Comparison of ENCODE assay signal across 13 mouse cellular contexts in the genomic region with DNA sequence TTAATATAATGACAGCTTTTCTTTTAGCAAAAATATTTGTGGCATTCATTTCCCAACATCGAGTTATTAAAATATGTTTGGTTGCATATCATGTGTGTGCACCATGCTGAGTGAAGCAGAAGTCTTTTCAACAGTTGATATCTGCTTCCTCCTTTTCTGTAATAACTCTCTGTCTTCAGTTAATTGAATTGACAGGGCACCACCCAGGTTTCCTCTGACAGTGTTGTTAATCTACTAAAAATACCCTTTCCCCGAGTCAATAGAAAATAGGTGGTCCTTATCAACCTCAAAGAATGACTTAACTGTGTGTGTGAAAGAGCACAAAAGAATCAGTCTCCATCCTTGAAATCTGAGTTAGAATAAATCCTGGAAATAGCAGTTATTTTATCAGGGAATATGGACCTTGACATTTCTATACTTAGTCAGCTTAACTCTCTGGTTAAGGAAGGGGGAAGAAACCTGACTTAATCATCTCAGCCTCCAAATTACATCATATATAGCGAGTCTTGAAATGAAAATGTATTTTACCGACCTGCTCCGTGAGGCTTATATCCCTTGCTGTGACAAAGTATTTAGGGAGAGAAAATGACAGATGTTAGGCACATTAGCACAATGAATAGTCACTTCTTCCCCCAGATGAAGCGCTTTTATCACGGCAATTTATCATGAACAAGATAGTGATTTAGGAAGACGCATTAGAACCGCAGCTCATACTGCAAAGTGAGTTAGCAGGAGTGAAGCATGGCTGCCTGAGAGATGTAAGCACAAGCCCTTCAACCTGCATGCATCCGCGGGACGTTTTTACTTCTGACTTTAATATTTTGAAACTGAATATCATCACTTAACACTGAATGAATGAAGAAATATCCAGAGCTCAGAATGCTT. TPM values are rescaled to one million over a fixed set of nuclear protein-coding genes. Genes with fewer than 3 reads are reported as not detected.
DNase-seq lines count a peak whose midpoint lies in the region; ATAC-seq lines count a peak whose summit lies in the region.
"Had no signal": no experiment of that assay in that cellular context is flagged by ENCODE, and none has a peak within 500 bp of the region (broad histone marks: within the 10 kb centered on the region; RNA-seq: fewer than 3 reads in every experiment).

No protein-coding gene starts in this region.

- no peaks in the 10 kb centered on the region for H3K9me3 ChIP-seq in midbrain, embryonic 14.5 days (ENCODE audit: control insufficient read depth, low read length)
- no peaks in the 10 kb centered on the region for H3K9me3 ChIP-seq in midbrain, embryonic 13.5 days
- no peaks in the 10 kb centered on the region for H3K9me3 ChIP-seq in neural tube, embryonic 13.5 days
- H3K9me3 ChIP-seq: embryonic facial prominence, embryonic 13.5 days had no signal

- WGBS in midbrain, embryonic 14.5 days, result 62% methylated on average over 12 of the region's 12 CpGs
- WGBS in midbrain, embryonic 13.5 days, result 65% methylated on average over 12 of the region's 12 CpGs
- WGBS in neural tube, embryonic 13.5 days, result 48% methylated on average over 12 of the region's 12 CpGs

- no peak overlapping the region for H3K27ac ChIP-seq in midbrain, embryonic 14.5 days (replicated peaks; ENCODE audit: low read depth, low read length)
- no peak overlapping the region for H3K27ac ChIP-seq in midbrain, embryonic 13.5 days
- no peak overlapping the region for H3K27ac ChIP-seq in neural tube, embryonic 13.5 days (replicated peaks)
- H3K27ac ChIP-seq: embryonic facial prominence, embryonic 13.5 days had no signal

- no peak for ATAC-seq in midbrain, embryonic 14.5 days (ENCODE audit: low FRiP score, low TSS enrichment)
- no peak for ATAC-seq in midbrain, embryonic 13.5 days
- ATAC-seq in hematopoietic stem cell, adult 5-6 weeks (replicated peaks in 1 of 2; ENCODE audit: insufficient read depth in 1 of 2, low FRiP score in 2 of 2, low TSS enrichment in 1 of 2, low read depth in 1 of 2, poor library complexity in 2 of 2, severe bottlenecking in 2 of 2), result peak; percentile 88 to 94
- peak; percentile 32; the same call in 1 of the 2 replicates for ATAC-seq in neural tube, embryonic 13.5 days (ENCODE audit: low read depth)
- ATAC-seq in erythroid progenitor cell, adult 5-6 weeks (replicated peaks; ENCODE audit: low FRiP score, poor library complexity, severe bottlenecking), result no peak
- ATAC-seq: lung, postnatal 0 days had no signal

- no peak overlapping the region for H3K9ac ChIP-seq in midbrain, embryonic 14.5 days (replicated peaks; ENCODE audit: low read length)
- no peak overlapping the region for H3K9ac ChIP-seq in midbrain, embryonic 13.5 days (replicated peaks)
- H3K9ac ChIP-seq in neural tube, embryonic 13.5 days, result no peak overlapping the region
- H3K9ac ChIP-seq: embryonic facial prominence, embryonic 13.5 days had no signal

- no peaks in the 10 kb centered on the region for H3K36me3 ChIP-seq in midbrain, embryonic 14.5 days (ENCODE audit: control insufficient read depth, insufficient read depth, low read length)
- no peaks in the 10 kb centered on the region for H3K36me3 ChIP-seq in midbrain, embryonic 13.5 days
- no peaks in the 10 kb centered on the region for H3K36me3 ChIP-seq in neural tube, embryonic 13.5 days
- H3K36me3 ChIP-seq: embryonic facial prominence, embryonic 13.5 days had no signal

- no peak overlapping the region for H3K4me3 ChIP-seq in midbrain, embryonic 14.5 days (replicated peaks; ENCODE audit: low read depth, low read length)
- H3K4me3 ChIP-seq in midbrain, embryonic 13.5 days (replicated peaks), result no peak overlapping the region
- H3K4me3 ChIP-seq in neural tube, embryonic 13.5 days, result no peak overlapping the region
- H3K4me3 ChIP-seq: embryonic facial prominence, embryonic 13.5 days had no signal

- H3K4me2 ChIP-seq in midbrain, embryonic 14.5 days (ENCODE audit: low read length), result no peak overlapping the region
- H3K4me2 ChIP-seq in midbrain, embryonic 13.5 days (replicated peaks), result no peak overlapping the region
- peak overlapping the region; percentile 34 for H3K4me2 ChIP-seq in neural tube, embryonic 13.5 days
- H3K4me2 ChIP-seq: embryonic facial prominence, embryonic 13.5 days had no signal

- no peaks in the 10 kb centered on the region for H3K27me3 ChIP-seq in midbrain, embryonic 14.5 days (ENCODE audit: control insufficient read depth, insufficient read depth, low read length)
- H3K27me3 ChIP-seq in midbrain, embryonic 13.5 days, result no peaks in the 10 kb centered on the region
- H3K27me3 ChIP-seq in neural tube, embryonic 13.5 days, result no peaks in the 10 kb centered on the region
- H3K27me3 ChIP-seq: embryonic facial prominence, embryonic 13.5 days had no signal

- no peaks in the 10 kb centered on the region for H3K4me1 ChIP-seq in midbrain, embryonic 14.5 days (ENCODE audit: control insufficient read depth, insufficient read depth, low read length)
- no peaks in the 10 kb centered on the region for H3K4me1 ChIP-seq in midbrain, embryonic 13.5 days (replicated peaks)
- 0 out of 2 replicates have a peak, but pooled peaks cover 4% of the 10 kb centered on the region for H3K4me1 ChIP-seq in neural tube, embryonic 13.5 days (replicated peaks)
- H3K4me1 ChIP-seq: embryonic facial prominence, embryonic 13.5 days had no signal

- peak; percentile 49 for DNase-seq in heart, adult 8-10 months (ENCODE audit: low spot score)
- no peak for DNase-seq in heart, postnatal 4 days
- DNase-seq in midbrain, embryonic 14.5 days, result peak; percentile 24
- no peak for DNase-seq in embryo, embryonic 11 days
- DNase-seq: adrenal gland, postnatal 25 days; cerebellum, adult 18-20 months; thymus, adult 18-20 months had no signal

RNA-seq across cellular contexts. Expression of a gene that starts 19.8 kb away (rescaled TPM):
- 10 to 100 TPM; 56.5 to 77.5 (median 68.1) TPM for total RNA-seq in heart, adult 8-10 months (2022)
- 10 to 100 TPM; 54.1 to 57.3 TPM for total RNA-seq in heart, postnatal 4 days (2021)
- polyA plus RNA-seq in midbrain, embryonic 14.5 days (2014; fragmentation: Nextera tagmentation; extraction: Ambion mirVana), result 12.2 and 15.5 TPM in 2 replicates
- 9.1 and 10.5 TPM in 2 replicates for polyA plus RNA-seq in midbrain, embryonic 13.5 days (2015; fragmentation: Nextera tagmentation; extraction: Ambion mirVana)
- 1,272 and 1,485 TPM in 2 replicates for total RNA-seq in hematopoietic stem cell, adult 5-6 weeks (2017)
- 11.7 and 11.9 TPM in 2 replicates for polyA plus RNA-seq in neural tube, embryonic 13.5 days (2015; fragmentation: Nextera tagmentation; extraction: Ambion mirVana)
- 8.8 and 22.7 TPM in 2 replicates for total RNA-seq in erythroid progenitor cell, adult 5-6 weeks (2015; ENCODE audit: low replicate concordance)
- 2.0 and 2.1 TPM in 2 replicates for total RNA-seq in erythroid progenitor cell, adult 5-6 weeks (2017; ENCODE audit: low replicate concordance)

Comparison
In these comparisons a context has a peak if more than half of its experiments do, and no peak if none do; other contexts are left out.
1. DNase-seq: peak in heart, adult 8-10 months (single experiment) and midbrain, embryonic 14.5 days (single experiment); none in heart, postnatal 4 days (single experiment) and embryo, embryonic 11 days (single experiment).
2. ATAC-seq: peak in hematopoietic stem cell, adult 5-6 weeks (2 of 2) and neural tube, embryonic 13.5 days (single experiment); none in midbrain, embryonic 14.5 days (single experiment), midbrain, embryonic 13.5 days (single experiment) and erythroid progenitor cell, adult 5-6 weeks (single experiment).
3. RNA of a gene that starts 19.8 kb away (total RNA-seq): 1,272 to 1,485 TPM in hematopoietic stem cell, adult 5-6 weeks; 56.5 to 77.5 TPM in heart, adult 8-10 months, 54.1 to 57.3 TPM in heart, postnatal 4 days and 2.0 to 22.7 TPM in erythroid progenitor cell, adult 5-6 weeks; every median in the first group is over 10 times any median in the second.